Mouse (Mus musculus) erythroblast, adult 5-6 weeks (primary cell): Measurements from ENCODE around the gene Fam181a. TPM values are rescaled to one million over a fixed set of nuclear protein-coding genes. Genes with fewer than 3 reads are reported as not detected.

Source experiments
- ATAC-seq: replicated peaks from 2 replicates; pipeline ENCODE4 v1.8.0; 2016; ENCODE audit warnings: moderate number of reproducible peaks, mild to moderate bottlenecking, moderate TSS enrichment, inconsistent platforms; ENCODE audit not compliant: poor library complexity, low FRiP score, severe bottlenecking
- total RNA-seq, 2 experiments: library from RNA; stranded (forward) in 1 of 2; stranded (reverse) in 1 of 2; fragments of 150-400 nt in 1 of 2; fragments of 200-764, 138-1000 nt in 1 of 2; gene quantifications; 2 replicates each; pipeline versions ENCODE4 v1.2.3 to v1.2.4; 2015 to 2017; ENCODE audit warnings: low replicate concordance in 2 of 2

Gene Fam181a
- total RNA-seq, 2 experiments from 2014 or later: not detected

DNA sequence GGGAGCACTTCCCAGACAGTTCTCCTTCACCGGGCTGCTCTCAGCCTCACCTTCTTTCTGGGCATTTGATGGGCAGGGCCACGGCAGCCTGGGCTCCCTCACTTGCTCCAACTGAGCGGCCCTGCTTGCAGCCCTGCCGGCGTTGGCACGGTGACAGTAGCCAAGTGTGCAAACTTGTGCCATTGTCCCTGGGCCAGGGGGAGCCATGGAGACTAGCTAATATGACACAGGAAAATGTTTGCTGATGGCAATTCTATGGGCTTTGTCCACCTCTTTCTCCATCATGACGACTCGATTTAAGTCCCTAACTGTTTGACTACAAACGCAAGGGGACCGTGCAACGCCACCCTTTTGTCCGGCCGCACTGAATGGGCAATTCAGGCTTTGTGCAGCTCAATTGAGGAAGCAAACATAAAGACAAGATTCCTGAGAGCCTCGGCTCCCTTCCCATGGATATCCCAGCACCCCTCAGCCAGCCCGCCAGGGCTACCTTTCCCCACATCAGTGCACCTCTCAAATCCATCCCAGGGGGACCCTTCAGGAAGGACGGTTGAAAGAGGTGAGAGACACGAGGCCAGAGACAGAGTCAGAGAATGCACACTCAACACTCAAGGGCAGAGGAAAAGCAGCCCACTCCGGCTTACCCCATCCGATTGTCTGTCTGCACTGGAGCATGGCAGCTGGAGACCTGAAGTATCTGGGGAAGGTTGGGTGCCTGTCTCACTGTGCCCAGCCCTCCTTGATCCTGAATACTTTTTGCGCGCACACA lies 3.3 kb downstream of the Fam181a start:
- no peak for ATAC-seq

DNA sequence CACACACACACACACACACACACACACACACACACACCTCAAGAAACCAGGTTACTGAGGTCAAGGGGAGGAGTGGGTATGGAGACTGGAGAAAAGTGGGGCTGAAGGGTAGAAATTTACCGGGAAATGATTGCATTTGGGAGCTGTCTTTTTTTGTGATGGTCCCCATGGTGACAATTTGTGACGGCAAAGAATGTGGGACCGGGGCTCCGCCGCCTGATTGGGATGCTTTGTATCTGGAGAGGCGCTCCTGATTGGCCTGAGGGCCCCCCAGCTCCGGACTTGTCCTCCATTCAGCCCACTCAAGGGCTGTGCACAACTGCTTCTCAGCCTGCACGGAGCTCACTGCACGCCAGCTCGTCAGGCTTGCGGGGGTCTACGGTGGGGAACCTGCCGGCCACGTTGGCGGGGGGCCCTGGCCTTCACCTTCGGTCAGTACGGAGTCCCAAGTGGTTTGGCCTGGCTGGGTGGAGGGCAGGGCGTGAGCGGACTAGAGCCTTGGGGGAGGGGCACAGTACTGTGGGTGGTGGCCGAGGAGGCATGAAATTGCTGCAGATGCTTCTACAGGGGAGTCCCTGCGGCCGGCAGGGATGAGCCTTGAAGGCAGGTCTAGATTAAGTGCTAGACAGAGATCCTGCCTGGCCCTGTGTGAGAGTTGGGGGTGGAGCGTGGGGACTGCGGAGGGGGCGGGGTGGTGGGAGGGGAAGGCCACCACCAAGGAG lies 4.0 kb downstream of the Fam181a start:
- ATAC-seq: no peak

DNA sequence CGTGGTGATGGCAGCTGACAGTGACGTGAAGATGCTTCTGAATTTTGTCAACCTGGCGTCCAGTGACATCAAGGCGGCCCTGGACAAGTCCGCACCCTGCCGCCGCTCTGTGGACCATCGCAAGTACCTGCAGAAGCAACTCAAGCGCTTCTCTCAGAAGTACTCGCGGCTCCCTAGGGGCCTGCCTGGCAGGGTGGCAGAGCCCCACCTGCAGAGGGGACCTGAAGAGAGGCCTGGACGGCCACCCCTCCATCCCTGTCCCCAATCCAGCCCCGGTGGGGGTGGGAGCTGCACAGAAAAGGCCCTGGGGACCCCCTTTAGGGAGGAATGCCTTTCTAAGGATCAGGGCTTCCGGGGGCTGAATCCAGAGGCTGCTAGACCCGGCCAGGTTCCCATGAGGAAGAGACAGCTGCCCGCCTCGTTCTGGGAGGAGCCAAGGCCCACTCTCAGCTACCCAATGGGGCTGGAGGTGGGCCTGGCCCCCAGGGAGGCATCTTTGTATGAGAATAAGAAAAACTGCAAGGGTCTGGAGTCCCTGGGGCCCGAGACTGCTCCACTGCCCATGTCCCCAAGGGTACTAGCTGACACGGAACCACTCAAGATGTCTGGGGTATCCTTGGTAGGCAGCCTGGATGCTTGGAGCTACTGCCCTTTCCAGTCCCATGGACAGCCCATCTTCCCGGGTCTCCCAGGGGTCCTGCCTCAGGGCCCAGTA lies 5.2 kb downstream of the Fam181a start:
- no peak for ATAC-seq

DNA sequence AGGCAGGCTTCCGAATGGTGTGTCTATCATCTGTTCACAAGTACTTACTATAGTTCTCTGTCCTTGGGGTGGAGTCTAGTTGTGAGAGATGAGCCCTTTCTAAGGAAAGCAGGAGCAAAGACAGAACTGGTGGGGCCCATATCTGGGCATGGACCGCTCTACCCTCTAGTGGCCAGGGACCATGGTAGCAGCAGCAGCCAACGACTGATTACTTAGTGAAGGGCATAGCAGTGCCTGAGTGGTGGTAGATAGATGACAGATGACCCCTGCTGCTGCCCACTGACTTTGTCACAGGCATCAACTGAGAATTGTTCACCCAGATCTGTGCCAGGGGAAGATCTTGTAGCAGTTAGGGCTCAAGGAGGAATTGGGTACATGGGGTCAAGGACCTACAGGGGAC lies 12.0 kb downstream of the Fam181a start:
- no peak for ATAC-seq

DNA sequence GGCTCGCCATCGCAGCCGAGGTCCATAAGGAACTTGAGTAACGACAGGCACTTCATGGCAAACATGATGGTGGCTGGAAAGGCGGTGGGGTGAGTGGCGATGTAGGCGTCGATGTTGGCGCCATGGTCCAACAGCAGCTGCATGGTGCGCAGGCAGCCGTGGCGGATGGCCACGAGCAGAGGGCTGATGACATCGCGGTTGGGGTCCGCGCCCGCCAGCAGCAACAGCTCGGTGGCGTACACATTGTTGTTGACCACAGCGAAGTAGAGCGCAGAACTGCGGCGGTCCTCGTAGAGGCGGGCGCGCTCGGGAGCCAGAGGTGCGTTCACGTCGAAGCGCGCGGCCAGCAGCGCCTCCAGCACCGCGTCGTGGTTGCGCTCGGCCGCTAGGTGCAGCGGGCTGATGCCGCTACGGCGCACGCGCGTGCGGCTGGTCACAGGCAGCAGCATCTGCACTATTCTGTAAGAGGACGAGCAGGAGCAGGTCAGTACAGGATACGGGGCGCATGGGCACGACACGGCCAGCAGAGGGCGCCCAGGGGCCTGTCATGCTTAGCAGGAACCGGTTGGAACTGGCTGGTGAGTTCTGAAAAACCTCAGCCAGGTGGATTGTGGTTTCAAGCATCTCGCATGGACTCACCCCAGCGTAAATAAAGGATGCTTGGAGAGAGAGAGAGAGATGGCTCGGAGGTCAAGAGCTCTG lies 14.5 kb downstream of the Fam181a start:
- ATAC-seq: peak; percentile 76

DNA sequence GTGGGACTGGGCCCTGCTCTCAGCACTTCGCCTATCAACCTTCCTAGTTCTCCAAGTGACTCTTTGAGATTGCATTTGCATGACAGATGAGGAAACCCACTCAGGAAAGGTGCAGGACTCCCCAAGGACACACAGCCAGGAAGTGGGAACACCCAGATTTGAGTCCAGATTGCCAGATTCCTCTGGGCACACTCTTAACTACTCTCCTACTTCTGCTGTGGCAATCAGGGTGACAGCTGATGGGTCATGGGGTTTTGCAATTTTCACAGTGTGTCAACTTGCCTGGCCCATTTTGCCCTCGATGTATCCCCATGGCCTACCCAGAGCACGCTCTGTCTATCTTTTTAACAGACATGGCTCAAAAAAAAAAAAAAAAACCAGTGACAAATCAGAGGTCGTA lies 15.8 kb downstream of the Fam181a start:
- no peak for ATAC-seq

DNA sequence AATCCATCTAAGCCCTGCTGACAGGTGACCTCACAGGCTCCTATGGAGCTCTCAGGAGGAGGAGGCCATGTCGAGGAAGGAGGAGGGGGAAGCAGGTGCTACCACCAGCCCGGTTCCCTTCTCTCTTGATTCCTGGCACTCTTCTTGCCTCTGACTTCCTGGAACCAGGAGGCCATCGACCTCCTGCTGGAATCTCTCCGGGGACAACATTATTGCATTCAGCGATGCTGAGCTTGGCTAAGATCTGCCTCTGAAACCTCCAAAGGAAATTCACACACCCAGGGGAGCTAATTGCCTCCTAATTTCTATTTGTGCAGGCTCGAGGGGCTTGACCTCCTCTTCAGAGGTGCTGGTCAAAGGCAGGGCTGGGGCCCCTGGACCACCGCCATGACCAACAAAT lies 16.3 kb downstream of the Fam181a start:
- ATAC-seq: no peak

DNA sequence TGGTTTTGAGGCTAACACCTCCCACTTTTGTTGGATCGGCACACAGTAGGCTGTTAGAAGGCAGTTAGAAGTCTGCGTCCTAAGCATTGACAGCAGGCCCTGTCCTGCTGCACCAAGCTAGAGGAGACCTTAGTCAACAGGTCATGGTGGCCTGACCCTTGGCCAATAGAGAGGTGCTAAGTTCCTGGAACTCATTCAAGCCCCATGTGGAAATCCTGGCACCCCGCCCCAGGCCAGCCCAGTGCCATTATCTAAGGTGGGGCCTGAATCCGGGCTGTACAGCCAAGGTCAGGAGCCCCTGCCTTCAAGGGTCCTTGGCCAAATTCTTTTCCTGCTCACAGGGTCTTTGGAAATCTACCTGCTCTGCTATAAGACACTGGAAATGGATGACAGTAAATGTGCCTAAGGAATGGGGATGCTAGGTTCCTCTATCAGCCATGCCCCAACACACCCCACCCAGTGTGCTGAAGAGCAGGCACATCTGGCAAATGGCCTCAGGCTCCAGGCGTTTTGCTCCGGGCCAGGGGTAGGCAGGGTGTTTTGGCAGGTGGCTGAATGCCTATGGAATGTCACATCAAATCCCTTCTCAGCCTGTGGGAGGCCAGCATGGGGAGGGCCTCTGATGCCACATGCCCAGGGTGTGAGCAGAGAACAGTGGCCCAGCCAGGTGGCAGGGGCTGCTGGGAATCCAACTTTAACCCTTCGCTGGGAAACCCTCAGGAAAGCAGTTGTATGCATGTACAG lies 17.8 kb downstream of the Fam181a start:
- no peak for ATAC-seq

DNA sequence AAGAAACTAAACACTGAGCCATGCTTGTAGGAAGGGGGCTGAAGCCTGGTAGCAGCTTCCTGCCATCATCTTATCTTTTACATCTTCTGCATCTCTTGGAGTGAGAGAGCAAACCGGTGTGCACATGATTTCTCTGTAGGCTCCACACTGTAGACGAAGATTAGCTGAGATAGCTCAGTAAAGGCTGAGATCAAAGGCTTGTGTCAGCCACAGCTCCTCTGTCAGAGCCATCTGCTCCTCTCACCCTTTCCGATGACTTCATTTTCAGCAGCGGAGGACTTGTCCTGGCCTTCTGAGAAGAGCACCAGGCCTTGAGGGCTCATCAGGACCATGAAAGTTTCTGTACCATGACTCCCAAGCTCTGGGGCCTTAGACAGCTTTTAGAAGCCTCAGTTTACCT lies 20.7 kb downstream of the Fam181a start:
- no peak for ATAC-seq

DNA sequence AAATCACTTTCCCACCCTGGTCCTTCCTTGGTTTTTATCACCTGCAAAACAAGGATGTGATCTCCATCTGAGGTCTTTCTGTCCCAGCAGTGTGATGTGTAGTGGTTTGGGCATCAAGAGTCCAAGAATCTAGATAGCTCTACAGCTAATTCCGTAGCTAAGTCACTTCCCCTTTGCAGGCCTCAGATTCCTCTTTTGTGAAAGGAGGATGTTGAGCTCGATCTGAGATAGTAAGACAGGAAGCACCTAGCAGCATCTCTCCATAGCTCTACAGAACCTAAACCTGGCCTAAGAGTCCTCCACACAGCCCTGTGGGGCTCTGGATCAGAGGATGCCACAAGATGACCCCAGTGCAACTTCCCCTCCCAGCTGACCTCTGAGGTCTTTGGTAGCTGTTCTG lies 22.1 kb downstream of the Fam181a start:
- ATAC-seq: no peak

DNA sequence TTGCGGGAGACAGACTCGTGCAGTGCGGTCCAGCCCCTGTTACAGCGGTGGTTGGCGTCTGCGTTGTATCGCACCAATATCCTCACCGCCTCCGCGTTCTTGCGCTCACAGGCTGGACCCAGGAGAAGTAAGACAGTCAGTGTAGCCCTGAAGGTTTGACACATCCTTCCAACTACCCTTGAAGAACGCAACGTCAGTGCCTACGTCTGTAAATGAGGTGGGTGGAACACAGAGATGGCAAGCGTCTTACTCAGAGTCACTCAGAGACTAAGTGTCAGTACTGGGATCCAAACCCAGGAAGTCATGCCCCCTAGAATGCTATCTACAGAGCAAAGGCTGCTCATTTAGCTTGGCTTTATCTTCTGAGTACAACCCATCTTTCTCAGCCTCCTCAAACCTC lies 22.7 kb downstream of the Fam181a start:
- no peak for ATAC-seq

DNA sequence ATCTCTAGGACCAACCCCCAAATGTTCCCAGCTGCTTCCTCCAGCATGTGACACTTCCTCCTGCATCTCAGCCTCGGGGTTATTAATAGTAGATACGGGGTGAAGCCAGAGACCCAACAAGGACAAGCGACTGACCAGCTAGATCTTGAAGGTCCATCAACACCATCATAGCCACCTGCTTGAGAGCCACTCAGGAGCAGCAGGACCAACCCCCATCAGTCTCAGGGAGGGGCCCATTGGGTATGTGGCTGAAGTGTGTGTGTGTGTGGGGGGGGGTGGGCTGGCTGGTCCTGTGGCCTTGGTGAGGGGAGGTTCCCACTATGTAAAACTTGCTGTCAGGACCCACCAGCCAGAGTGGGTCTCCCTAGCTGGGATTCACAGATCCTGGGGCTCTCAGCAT lies 26.0 kb downstream of the Fam181a start:
- ATAC-seq: no peak

DNA sequence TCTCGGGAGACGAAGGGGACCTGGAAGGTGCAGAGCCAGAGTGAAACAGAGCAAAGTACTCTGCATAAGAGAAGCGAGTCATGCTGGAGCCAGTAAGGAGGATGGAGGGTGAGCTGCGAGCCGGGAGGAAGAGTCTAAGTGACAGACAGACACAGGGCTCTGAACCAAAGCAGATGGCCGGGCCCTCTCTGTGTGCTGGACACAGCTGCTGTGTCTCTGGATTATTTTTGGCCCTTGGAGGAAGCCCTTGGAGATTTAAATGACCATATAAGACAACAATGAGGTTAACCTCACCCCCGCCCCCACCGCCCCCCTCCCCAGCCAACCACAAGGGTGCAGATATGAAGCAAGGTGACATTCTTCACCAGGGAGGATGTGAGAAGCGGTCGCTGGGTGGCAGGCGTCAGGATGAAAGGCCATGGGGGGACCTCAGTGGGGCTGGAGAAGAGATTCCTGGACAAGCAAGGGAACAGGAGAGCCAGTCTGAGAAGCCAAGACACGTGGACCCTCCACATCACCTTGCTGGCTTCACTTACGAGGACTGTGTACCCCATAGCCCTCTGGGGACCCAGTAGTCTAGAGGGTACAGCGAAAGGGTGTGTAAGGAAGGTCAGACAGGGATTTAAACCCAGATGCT lies 27.5 kb downstream of the Fam181a start:
- no peak for ATAC-seq

DNA sequence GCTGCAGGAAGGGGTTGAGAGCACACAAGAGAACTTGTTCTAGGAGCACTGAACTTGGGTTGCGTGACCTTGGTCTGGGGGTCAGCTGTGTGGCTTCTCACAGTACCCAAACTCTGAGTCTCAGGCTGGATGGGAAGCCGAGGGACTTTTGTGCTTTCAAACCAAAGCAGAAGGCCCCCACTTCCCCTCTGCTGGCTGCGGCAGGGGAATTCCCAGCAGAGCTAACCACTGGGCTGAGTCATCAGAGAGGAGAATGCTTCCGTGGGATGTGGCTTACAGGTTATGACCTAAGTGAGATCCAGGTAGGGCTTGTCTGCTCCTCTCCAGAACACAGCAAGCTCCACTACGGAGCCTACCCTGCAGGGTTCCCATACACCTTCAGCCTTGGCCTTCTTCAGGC lies 30.4 kb downstream of the Fam181a start:
- no peak for ATAC-seq

DNA sequence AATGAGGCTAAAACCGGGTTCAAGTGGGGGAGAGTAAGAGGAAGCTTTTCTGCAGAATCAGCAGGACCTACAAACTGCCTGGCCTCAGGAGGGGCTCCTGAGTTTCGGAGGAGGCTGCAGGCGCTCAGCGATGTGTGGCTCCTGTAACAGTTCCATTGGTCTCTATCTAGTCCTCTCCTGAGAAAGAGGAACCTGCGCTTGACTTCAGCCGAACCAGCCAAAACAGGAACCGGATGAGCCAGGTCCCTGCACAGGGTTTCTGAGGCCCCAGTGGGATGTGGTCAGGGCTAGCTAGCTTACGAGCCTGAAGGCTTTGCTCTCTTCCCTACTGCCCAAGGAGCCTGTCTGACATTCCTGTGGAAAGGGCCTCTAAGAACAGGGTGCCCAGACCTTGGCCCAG lies 32.7 kb downstream of the Fam181a start:
- no peak for ATAC-seq

DNA sequence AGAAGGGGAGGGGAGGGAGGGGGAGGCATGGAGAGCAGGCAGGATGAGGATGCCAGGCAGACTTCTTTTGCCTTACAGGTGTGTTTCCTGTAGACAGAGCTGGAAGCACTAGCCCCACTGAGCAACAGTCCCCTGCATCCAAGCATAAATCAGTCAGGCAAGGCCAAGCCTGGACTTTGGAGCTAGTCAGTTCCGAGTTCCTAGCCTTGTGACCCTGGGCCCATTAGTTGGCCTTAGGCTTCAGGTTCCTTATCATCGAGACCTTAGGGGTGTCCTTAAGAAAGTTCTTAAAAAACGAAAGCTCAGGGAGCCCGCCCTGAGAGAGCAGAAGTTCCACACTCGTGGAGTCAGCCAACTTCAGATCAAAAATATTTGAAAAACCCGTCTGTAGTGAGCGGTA lies 34.2 kb downstream of the Fam181a start:
- ATAC-seq: no peak

DNA sequence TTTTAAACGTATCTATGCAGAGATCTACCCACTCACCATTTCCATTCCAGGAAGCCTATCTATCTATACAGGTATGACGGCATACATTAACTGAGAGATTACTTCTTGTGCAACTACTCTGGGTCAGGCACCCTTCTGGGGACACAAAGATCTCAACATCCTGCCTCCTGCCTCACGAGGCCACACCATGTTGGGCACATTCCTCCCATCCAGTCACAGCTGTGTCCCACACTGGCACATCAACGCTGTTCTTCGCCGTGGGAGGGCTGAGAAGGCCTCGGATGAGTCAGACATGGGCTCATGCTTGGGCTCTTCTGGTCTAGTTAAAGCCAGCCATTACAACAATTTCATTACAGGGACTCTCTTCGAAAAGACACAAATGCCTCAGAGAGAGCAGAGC lies 36.2 kb downstream of the Fam181a start:
- no peak for ATAC-seq

DNA sequence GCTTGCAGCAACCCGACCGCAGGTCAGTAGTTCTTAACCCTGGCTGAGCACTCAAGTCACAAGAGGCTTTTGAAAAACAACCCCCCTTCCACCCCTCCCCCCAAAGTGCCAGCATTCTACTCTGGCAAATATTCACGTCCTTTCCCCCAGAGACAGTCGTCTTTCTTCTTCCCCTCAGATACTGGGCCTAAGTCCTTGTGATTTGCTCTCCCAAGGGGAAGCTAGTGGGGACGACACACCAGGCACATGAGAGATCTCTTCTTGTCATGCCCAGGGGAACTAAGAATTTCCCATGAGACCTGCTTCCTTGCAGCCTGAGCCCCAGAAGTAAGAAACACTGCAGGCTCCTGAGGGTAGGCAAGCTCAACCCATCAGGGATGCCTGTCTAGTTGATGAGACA lies 36.6 kb downstream of the Fam181a start:
- ATAC-seq: no peak

DNA sequence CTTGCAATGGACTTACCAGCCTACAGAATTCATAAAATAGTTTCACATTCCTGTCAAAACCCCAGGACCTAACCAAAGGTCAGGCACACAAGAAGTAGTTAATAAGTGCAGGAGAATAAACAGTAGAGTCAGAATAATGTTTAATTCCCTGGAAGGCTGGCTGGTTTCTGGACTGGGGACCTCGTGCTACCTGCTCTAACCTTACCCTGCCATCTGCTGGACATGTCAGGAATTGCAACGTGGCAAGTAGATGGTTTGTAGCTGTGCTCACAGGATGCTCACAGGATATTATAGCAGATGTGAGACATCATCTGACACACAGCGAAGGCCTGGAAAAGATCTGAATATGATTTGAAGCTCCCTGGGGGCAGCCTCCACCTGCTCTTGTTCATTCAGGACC lies 37.7 kb downstream of the Fam181a start:
- ATAC-seq: peak; percentile 77
